Mouse (Mus musculus): ENCODE measurements at regions not wholly inside any gene's neighbourhood (a gene's known extent, or its start where the extent isn't known, plus 50 kb on each side); places are given as distances from the start of the nearest gene placed in this dataset.

GRCm38 (mm10) chr3:60917271-60917670, 85.3 kb upstream of the P2ry1 start:
- no peak for DNase-seq (ENCODE audit: low spot score in 2 of 2)

- DNase-seq (ENCODE audit: low spot score in 2 of 2): no peak
Measured at GRCm38 (mm10) chr3:60926024-60926547, 76.5 kb upstream of the P2ry1 start.

- no peak for DNase-seq (ENCODE audit: low spot score in 2 of 2)
Measured at GRCm38 (mm10) chr3:60928910-60929309, 73.7 kb upstream of the P2ry1 start.

GRCm38 (mm10) chr3:60934492-60934891, 68.1 kb upstream of the P2ry1 start:
- DNase-seq (ENCODE audit: low spot score in 2 of 2): no peak

GRCm38 (mm10) chr3:60941451-60941850, 61.1 kb upstream of the P2ry1 start:
- DNase-seq (ENCODE audit: low spot score in 2 of 2): no peak

GRCm38 (mm10) chr3:60948897-60949296, 53.7 kb upstream of the P2ry1 start:
- no peak for DNase-seq (ENCODE audit: low spot score in 2 of 2)

Data from spleen, postnatal 4 days (tissue).